Comparison of ENCODE assay signal across 8 mouse cellular contexts in the genomic region with DNA sequence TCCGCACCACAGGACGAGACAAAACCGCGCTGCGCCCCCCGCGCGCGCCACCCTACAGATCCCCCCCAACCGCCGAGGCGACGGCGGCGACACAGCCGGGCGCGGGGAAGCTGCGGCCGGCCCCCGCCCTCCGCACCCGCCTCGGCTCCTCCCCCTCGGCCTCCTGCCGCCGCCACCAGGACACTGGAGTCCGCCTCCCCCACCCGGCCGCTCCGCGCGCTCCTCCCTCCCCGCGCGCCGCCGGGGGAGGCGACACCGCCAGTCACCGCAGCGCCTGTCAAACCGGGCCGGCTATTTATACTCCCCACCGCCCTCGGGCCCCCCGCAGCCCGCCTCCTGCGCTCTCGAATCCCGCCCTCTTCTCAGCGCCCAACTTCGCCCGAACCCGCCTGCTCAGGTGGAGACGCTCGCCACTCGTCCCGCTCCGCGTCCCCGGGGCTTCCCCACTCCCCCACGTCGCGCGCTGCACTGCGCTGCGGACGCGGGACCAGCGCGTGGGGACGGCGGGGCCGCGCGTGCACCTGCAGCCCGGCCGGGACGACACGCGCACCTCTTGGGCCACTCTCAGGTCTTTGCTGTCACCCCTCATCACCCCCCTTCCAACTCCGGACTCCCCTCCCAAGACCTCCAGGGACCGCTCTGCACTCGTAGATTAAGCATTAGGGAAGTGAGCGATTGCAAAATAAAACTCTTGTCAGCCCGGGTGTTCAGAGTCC. TPM values are rescaled to one million over a fixed set of nuclear protein-coding genes. Genes with fewer than 3 reads are reported as not detected.
A peak's percentile ranks its signal among the peaks of the same experiment; 100 is the strongest.
DNase-seq lines count a peak whose midpoint lies in the region; ATAC-seq lines count a peak whose summit lies in the region.

A gene (minus strand): TSS at position 112 of the 716 bp plus-strand sequence.

- H3K4me1 ChIP-seq in embryonic facial prominence, embryonic 11.5 days (ENCODE audit: control insufficient read depth, insufficient read depth, low read length) = no peaks in the 10 kb centered on the region
- H3K4me1 ChIP-seq in limb, embryonic 12.5 days (replicated peaks) = peaks cover 3% of the 10 kb centered on the region
- peaks cover 12% of the 10 kb centered on the region; the same call in 1 of the 2 replicates for H3K4me1 ChIP-seq in midbrain, embryonic 14.5 days (ENCODE audit: control insufficient read depth, insufficient read depth, low read length)

- ATAC-seq in embryonic facial prominence, embryonic 11.5 days (replicated peaks; ENCODE audit: insufficient number of reproducible peaks, low FRiP score, low TSS enrichment, low read depth) = peak; percentile 81
- ATAC-seq in limb, embryonic 12.5 days (ENCODE audit: insufficient number of reproducible peaks, insufficient read depth, low FRiP score, low TSS enrichment, low read depth) = peak; percentile 81
- ATAC-seq in midbrain, embryonic 14.5 days (ENCODE audit: low FRiP score, low TSS enrichment) = peak; percentile 83

- under 1% methylated on average over 59 of the region's 87 CpGs for WGBS in embryonic facial prominence, embryonic 11.5 days
- under 1% methylated on average over 77 of the region's 87 CpGs for WGBS in limb, embryonic 12.5 days
- under 1% methylated on average over 83 of the region's 87 CpGs for WGBS in midbrain, embryonic 14.5 days

- H3K36me3 ChIP-seq in embryonic facial prominence, embryonic 11.5 days (replicated peaks; ENCODE audit: control insufficient read depth, insufficient read depth, low read depth, low read length) = no peaks in the 10 kb centered on the region
- H3K36me3 ChIP-seq in limb, embryonic 12.5 days = no peaks in the 10 kb centered on the region
- H3K36me3 ChIP-seq in midbrain, embryonic 14.5 days (ENCODE audit: control insufficient read depth, insufficient read depth, low read length) = no peaks in the 10 kb centered on the region

- H3K9me3 ChIP-seq in embryonic facial prominence, embryonic 11.5 days (replicated peaks; ENCODE audit: control insufficient read depth, low read length) = no peaks in the 10 kb centered on the region
- H3K9me3 ChIP-seq in limb, embryonic 12.5 days = no peaks in the 10 kb centered on the region
- no peaks in the 10 kb centered on the region for H3K9me3 ChIP-seq in midbrain, embryonic 14.5 days (ENCODE audit: control insufficient read depth, low read length)

- H3K9ac ChIP-seq in embryonic facial prominence, embryonic 11.5 days (replicated peaks; ENCODE audit: low read length) = peak within 1 kb of the TSS; percentile 80
- peak within 1 kb of the TSS; percentile 90 for H3K9ac ChIP-seq in limb, embryonic 12.5 days (replicated peaks)
- peak within 1 kb of the TSS; percentile 94 for H3K9ac ChIP-seq in midbrain, embryonic 14.5 days (replicated peaks; ENCODE audit: low read length)

- peak; percentile 85 for DNase-seq in layer of hippocampus, adult 11-12 months (ENCODE audit: low spot score)
- no peak for DNase-seq in layer of hippocampus, adult 9-10 months (ENCODE audit: low spot score)
- DNase-seq in embryonic facial prominence, embryonic 11.5 days (ENCODE audit: low spot score) = peak; percentile 85
- DNase-seq in heart, adult 11 months = peak; percentile 99
- DNase-seq in kidney, adult 18-20 months = peak; percentile 87
- DNase-seq in midbrain, embryonic 14.5 days = peak; percentile 92
- DNase-seq in spleen, adult 12 weeks (ENCODE audit: low spot score) = peak; percentile 81

- peak within 1 kb of the TSS; percentile 94 for H3K4me3 ChIP-seq in embryonic facial prominence, embryonic 11.5 days (ENCODE audit: low read depth, low read length)
- peak within 1 kb of the TSS; percentile 95 for H3K4me3 ChIP-seq in limb, embryonic 12.5 days (replicated peaks)
- H3K4me3 ChIP-seq in midbrain, embryonic 14.5 days (replicated peaks; ENCODE audit: low read depth, low read length) = peak within 1 kb of the TSS; percentile 97

- H3K27me3 ChIP-seq in embryonic facial prominence, embryonic 11.5 days (ENCODE audit: control insufficient read depth, insufficient read depth, low read length) = no peaks in the 10 kb centered on the region
- H3K27me3 ChIP-seq in limb, embryonic 12.5 days = no peaks in the 10 kb centered on the region
- no peaks in the 10 kb centered on the region for H3K27me3 ChIP-seq in midbrain, embryonic 14.5 days (ENCODE audit: control insufficient read depth, insufficient read depth, low read length)

- peak within 1 kb of the TSS; percentile 87 for H3K27ac ChIP-seq in embryonic facial prominence, embryonic 11.5 days (replicated peaks; ENCODE audit: low read depth, low read length)
- H3K27ac ChIP-seq in limb, embryonic 12.5 days = peak within 1 kb of the TSS; percentile 98
- peak within 1 kb of the TSS; percentile 99 for H3K27ac ChIP-seq in midbrain, embryonic 14.5 days (replicated peaks; ENCODE audit: low read depth, low read length)

- H3K4me2 ChIP-seq in embryonic facial prominence, embryonic 11.5 days (ENCODE audit: low read depth, low read length) = peak within 1 kb of the TSS; percentile 91
- peak within 1 kb of the TSS; percentile 85 for H3K4me2 ChIP-seq in limb, embryonic 12.5 days
- H3K4me2 ChIP-seq in midbrain, embryonic 14.5 days (ENCODE audit: low read length) = peak within 1 kb of the TSS; percentile 82

RNA-seq across cellular contexts. Expression of the gene that starts here (rescaled TPM):
- 47.3 and 48.9 TPM in 2 replicates for polyA plus RNA-seq in embryonic facial prominence, embryonic 11.5 days (2014; fragmentation: Nextera tagmentation; extraction: Ambion mirVana)
- polyA plus RNA-seq in limb, embryonic 12.5 days (2016; fragmentation: Nextera tagmentation; extraction: Ambion mirVana) = 56.6 and 59.3 TPM in 2 replicates
- polyA plus RNA-seq in midbrain, embryonic 14.5 days (2014; fragmentation: Nextera tagmentation; extraction: Ambion mirVana) = 28.6 and 37.3 TPM in 2 replicates
